Mouse (Mus musculus) ES-E14 (cell line): ENCODE measurements around the gene Ptgds.

Experiments used
- CHD2 ChIP-seq: IDR thresholded peaks from 2 replicates; pipeline ENCODE4 v1.6.1; 2014; ENCODE audit warnings: mild to moderate bottlenecking, low read depth, low read length, inconsistent platforms
- HCFC1 ChIP-seq: IDR thresholded peaks from 2 replicates; pipeline ENCODE4 v1.6.1; 2012; ENCODE audit warnings: low read length, inconsistent platforms, borderline replicate concordance; ENCODE audit not compliant: insufficient read depth
- MAFK ChIP-seq: IDR thresholded peaks from 2 replicates; pipeline ENCODE4 v1.6.1; 2014; ENCODE audit warnings: mild to moderate bottlenecking, low read depth, low read length, inconsistent platforms; ENCODE audit not compliant: insufficient read depth

- no peak for TF ChIP-seq CHD2
- no peak for TF ChIP-seq MAFK
- TF ChIP-seq HCFC1 = no peak
These were observed 36.7 kb downstream of the Ptgds start for GRCm38 (mm10) chr2:25433101-25433500.
